Mouse (Mus musculus): Measurements from ENCODE around the gene Plek.
"Not testable (repeated sequence)": the region's sequence is repeated elsewhere in the genome, so short reads cannot be mapped to it uniquely, and the experiment has no call there.

- not testable (repeated sequence) for TF ChIP-seq CTCF (IDR thresholded peaks at IDR 0.05; ENCODE audit: low read depth, low read length); POLR2A (IDR thresholded peaks at IDR 0.05; ENCODE audit: borderline replicate concordance, low read depth, low read length)
Measured at GRCm38 (mm10) chr11:17069360-17069759, 17.2 kb upstream of the Plek start.
